Mouse (Mus musculus): Measurements from ENCODE around the gene Sipa1l2. TPM values are rescaled to one million over a fixed set of nuclear protein-coding genes. Genes with fewer than 3 reads are reported as not detected.

Gene Sipa1l2
- polyA plus RNA-seq, 1 experiment from 2014 or later = 4.7 TPM

GRCm38 (mm10) chr8:125550567-125550966, 19.0 kb downstream of the Sipa1l2 start:
- no peak for ATAC-seq (replicated peaks; ENCODE audit: low FRiP score)
- Histone ChIP-seq H3K9ac (ENCODE audit: low read depth, low read length) (no peak overlapping the region), H3K36me3 (ENCODE audit: control insufficient read depth, insufficient read depth, low read length) (no peaks in the 10 kb centered on the region), H3K4me1 (replicated peaks; ENCODE audit: control insufficient read depth, insufficient read depth, low read length) (0 out of 2 replicates have a peak, but pooled peaks cover 2% of the 10 kb centered on the region), H3K27me3 (replicated peaks; ENCODE audit: control insufficient read depth, insufficient read depth, low read length) (no peaks in the 10 kb centered on the region), H3K4me2 (no peak overlapping the region), H3K27ac (ENCODE audit: low read depth, low read length) (no peak overlapping the region), H3K9me3 (ENCODE audit: control insufficient read depth, low read length) (no peaks in the 10 kb centered on the region), H3K4me3 (ENCODE audit: low read depth, low read length) (no peak overlapping the region)
- DNase-seq (ENCODE audit: low spot score) = no peak
- 70% methylated on average over 4 of the region's 4 CpGs for WGBS

DNA sequence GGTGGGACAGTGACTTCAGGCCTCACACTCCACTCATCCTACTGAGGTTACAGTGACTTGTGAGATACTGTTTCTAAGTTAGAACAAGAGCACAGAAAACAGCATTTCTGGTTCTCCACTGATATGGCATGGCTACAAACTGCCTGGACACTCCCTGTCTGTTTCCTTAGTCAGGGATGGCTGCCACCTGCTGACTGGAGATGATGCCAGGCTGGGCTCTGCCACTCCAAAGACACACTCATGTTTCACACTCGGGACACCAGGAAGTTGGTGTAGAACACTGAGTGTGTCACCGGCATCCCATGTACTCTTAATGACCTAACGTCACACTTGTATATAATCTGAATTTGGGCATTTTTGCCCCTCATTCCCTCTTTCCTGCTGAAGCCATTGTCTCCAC, 22.3 kb downstream of the Sipa1l2 start:
- no peaks in the 10 kb centered on the region for H3K27me3 ChIP-seq (replicated peaks; ENCODE audit: control insufficient read depth, insufficient read depth, low read length)
- WGBS = 74% methylated on average over 3 of the region's 3 CpGs
- H3K9me3 ChIP-seq (ENCODE audit: control insufficient read depth, low read length) = no peaks in the 10 kb centered on the region
- no peaks in the 10 kb centered on the region for H3K36me3 ChIP-seq (ENCODE audit: control insufficient read depth, insufficient read depth, low read length)
- DNase-seq (ENCODE audit: low spot score) (no peak), ATAC-seq (replicated peaks; ENCODE audit: low FRiP score) (no peak)
- no peak overlapping the region for H3K4me3 ChIP-seq (ENCODE audit: low read depth, low read length)
- H3K4me2 ChIP-seq = no peak overlapping the region
- no peak overlapping the region for H3K27ac ChIP-seq (ENCODE audit: low read depth, low read length)
- no peak overlapping the region for H3K9ac ChIP-seq (ENCODE audit: low read depth, low read length)
- peaks cover 8% of the 10 kb centered on the region for H3K4me1 ChIP-seq (replicated peaks; ENCODE audit: control insufficient read depth, insufficient read depth, low read length)

DNA sequence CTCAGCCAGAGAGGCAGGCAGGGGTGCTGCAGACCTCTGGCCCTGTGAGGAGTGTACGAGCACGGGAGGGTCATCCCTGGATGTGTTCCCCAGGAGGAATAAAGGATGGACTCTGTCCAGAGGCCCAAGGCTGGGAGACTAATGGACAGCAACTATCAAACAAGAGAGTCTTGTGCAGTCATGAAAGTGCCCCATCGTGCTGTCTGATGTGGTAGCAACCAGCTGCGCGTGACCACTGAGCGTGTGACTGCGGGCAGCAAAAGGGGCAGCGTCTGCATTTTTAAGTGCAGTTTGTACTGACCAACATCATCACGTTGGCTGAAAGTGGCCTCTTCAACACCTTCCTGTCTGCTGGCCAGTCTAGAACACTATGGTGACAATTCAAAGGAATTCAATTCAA, 23.7 kb downstream of the Sipa1l2 start:
- Histone ChIP-seq H3K36me3 (ENCODE audit: control insufficient read depth, insufficient read depth, low read length) (no peaks in the 10 kb centered on the region), H3K4me1 (replicated peaks; ENCODE audit: control insufficient read depth, insufficient read depth, low read length) (peaks cover 8% of the 10 kb centered on the region), H3K4me2 (no peak overlapping the region), H3K27me3 (replicated peaks; ENCODE audit: control insufficient read depth, insufficient read depth, low read length) (no peaks in the 10 kb centered on the region), H3K27ac (ENCODE audit: low read depth, low read length) (no peak overlapping the region), H3K9me3 (ENCODE audit: control insufficient read depth, low read length) (no peaks in the 10 kb centered on the region), H3K4me3 (ENCODE audit: low read depth, low read length) (no peak overlapping the region), H3K9ac (ENCODE audit: low read depth, low read length) (no peak overlapping the region)
- no peak for DNase-seq (ENCODE audit: low spot score)
- ATAC-seq (replicated peaks; ENCODE audit: low FRiP score) = no peak
- WGBS = 88% methylated on average over 9 of the region's 9 CpGs

DNA sequence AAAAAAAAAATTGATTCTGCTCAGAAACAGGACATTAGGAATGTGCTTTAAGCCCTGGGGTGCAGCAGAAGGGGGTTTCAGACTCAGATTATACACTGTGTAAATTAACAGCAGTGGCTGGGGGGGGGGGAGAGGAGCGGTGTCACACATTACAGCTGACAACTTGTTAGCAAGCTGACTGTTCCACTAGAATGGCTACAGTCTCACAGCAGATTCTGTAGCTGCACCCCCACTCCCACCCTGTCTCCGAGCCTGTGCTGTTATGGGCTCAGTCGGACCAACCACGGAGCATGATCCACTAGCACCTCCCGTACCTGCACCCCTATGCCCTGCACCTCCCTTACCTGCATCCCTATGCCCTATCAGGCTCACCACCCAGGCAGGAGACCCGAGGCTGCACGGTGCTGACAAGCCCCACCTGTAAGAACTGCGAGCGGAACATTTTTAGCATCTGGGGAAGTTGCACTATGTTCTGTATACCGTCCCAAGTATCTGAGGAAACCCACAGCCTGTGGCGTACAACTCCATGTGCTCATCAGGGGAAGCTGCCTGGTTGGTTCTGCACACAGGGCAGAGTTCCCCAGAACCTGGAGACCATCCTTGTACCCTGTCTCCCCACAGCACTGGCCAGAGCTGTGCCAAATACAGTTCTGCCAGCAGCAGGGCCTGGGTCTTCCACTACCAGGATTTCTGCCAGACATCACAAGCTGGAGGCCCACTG, 26.6 kb downstream of the Sipa1l2 start:
- WGBS = 70% methylated on average over 11 of the region's 11 CpGs
- Histone ChIP-seq H3K9me3 (ENCODE audit: control insufficient read depth, low read length) (no peaks in the 10 kb centered on the region), H3K4me3 (ENCODE audit: low read depth, low read length) (no peak overlapping the region), H3K27ac (ENCODE audit: low read depth, low read length) (no peak overlapping the region), H3K27me3 (replicated peaks; ENCODE audit: control insufficient read depth, insufficient read depth, low read length) (no peaks in the 10 kb centered on the region), H3K36me3 (ENCODE audit: control insufficient read depth, insufficient read depth, low read length) (no peaks in the 10 kb centered on the region), H3K9ac (ENCODE audit: low read depth, low read length) (no peak overlapping the region), H3K4me1 (replicated peaks; ENCODE audit: control insufficient read depth, insufficient read depth, low read length) (peaks cover 7% of the 10 kb centered on the region), H3K4me2 (no peak overlapping the region)
- DNase-seq (ENCODE audit: low spot score) (no peak), ATAC-seq (replicated peaks; ENCODE audit: low FRiP score) (no peak; the same call in 1 of the 2 replicates)

- Histone ChIP-seq H3K4me1 (replicated peaks; ENCODE audit: control insufficient read depth, insufficient read depth, low read length) (peaks cover 12% of the 10 kb centered on the region), H3K27me3 (replicated peaks; ENCODE audit: control insufficient read depth, insufficient read depth, low read length) (no peaks in the 10 kb centered on the region), H3K9ac (ENCODE audit: low read depth, low read length) (no peak overlapping the region), H3K36me3 (ENCODE audit: control insufficient read depth, insufficient read depth, low read length) (peaks cover 3% of the 10 kb centered on the region; the same call in 1 of the 2 replicates), H3K4me2 (no peak overlapping the region), H3K4me3 (ENCODE audit: low read depth, low read length) (no peak overlapping the region), H3K9me3 (ENCODE audit: control insufficient read depth, low read length) (no peaks in the 10 kb centered on the region), H3K27ac (ENCODE audit: low read depth, low read length) (no peak overlapping the region)
- no peak for ATAC-seq (replicated peaks; ENCODE audit: low FRiP score)
- WGBS = 63% methylated on average over 13 of the region's 13 CpGs
- DNase-seq (ENCODE audit: low spot score) = no peak
Measured at GRCm38 (mm10) chr8:125539056-125540013, 30.3 kb downstream of the Sipa1l2 start.

GRCm38 (mm10) chr8:125538265-125538664, 31.3 kb downstream of the Sipa1l2 start:
- DNase-seq (ENCODE audit: low spot score) = no peak
- H3K36me3 ChIP-seq (ENCODE audit: control insufficient read depth, insufficient read depth, low read length) = peaks cover 3% of the 10 kb centered on the region; the same call in 1 of the 2 replicates
- H3K4me2 ChIP-seq = no peak overlapping the region
- H3K4me1 ChIP-seq (replicated peaks; ENCODE audit: control insufficient read depth, insufficient read depth, low read length) = peaks cover 8% of the 10 kb centered on the region
- no peak overlapping the region for H3K9ac ChIP-seq (ENCODE audit: low read depth, low read length)
- WGBS = 58% methylated on average over 6 of the region's 6 CpGs
- no peak overlapping the region for H3K27ac ChIP-seq (ENCODE audit: low read depth, low read length)
- no peak overlapping the region for H3K4me3 ChIP-seq (ENCODE audit: low read depth, low read length)
- H3K27me3 ChIP-seq (replicated peaks; ENCODE audit: control insufficient read depth, insufficient read depth, low read length) = no peaks in the 10 kb centered on the region
- no peak for ATAC-seq (replicated peaks; ENCODE audit: low FRiP score)
- H3K9me3 ChIP-seq (ENCODE audit: control insufficient read depth, low read length) = no peaks in the 10 kb centered on the region

- Histone ChIP-seq H3K4me1 (replicated peaks; ENCODE audit: control insufficient read depth, insufficient read depth, low read length) (peaks cover 30% of the 10 kb centered on the region), H3K4me2 (no peak overlapping the region), H3K27ac (ENCODE audit: low read depth, low read length) (no peak overlapping the region), H3K4me3 (ENCODE audit: low read depth, low read length) (no peak overlapping the region), H3K36me3 (ENCODE audit: control insufficient read depth, insufficient read depth, low read length) (peaks cover 3% of the 10 kb centered on the region; the same call in 1 of the 2 replicates), H3K9ac (ENCODE audit: low read depth, low read length) (no peak overlapping the region), H3K27me3 (replicated peaks; ENCODE audit: control insufficient read depth, insufficient read depth, low read length) (no peaks in the 10 kb centered on the region), H3K9me3 (ENCODE audit: control insufficient read depth, low read length) (no peaks in the 10 kb centered on the region)
- DNase-seq (ENCODE audit: low spot score) (no peak), ATAC-seq (replicated peaks; ENCODE audit: low FRiP score) (no peak)
- 57% methylated on average over 7 of the region's 7 CpGs for WGBS
Measured at GRCm38 (mm10) chr8:125533709-125534108, 35.9 kb downstream of the Sipa1l2 start.

- H3K9ac ChIP-seq (ENCODE audit: low read depth, low read length) = no peak overlapping the region
- peaks cover 29% of the 10 kb centered on the region for H3K4me1 ChIP-seq (replicated peaks; ENCODE audit: control insufficient read depth, insufficient read depth, low read length)
- H3K27me3 ChIP-seq (replicated peaks; ENCODE audit: control insufficient read depth, insufficient read depth, low read length) = no peaks in the 10 kb centered on the region
- DNase-seq (ENCODE audit: low spot score) (no peak), ATAC-seq (replicated peaks; ENCODE audit: low FRiP score) (no peak)
- no peak overlapping the region for H3K27ac ChIP-seq (ENCODE audit: low read depth, low read length)
- peaks cover 3% of the 10 kb centered on the region; the same call in 1 of the 2 replicates for H3K36me3 ChIP-seq (ENCODE audit: control insufficient read depth, insufficient read depth, low read length)
- WGBS = 75% methylated on average over 8 of the region's 8 CpGs
- no peaks in the 10 kb centered on the region for H3K9me3 ChIP-seq (ENCODE audit: control insufficient read depth, low read length)
- no peak overlapping the region for H3K4me2 ChIP-seq
- no peak overlapping the region for H3K4me3 ChIP-seq (ENCODE audit: low read depth, low read length)
Measured at GRCm38 (mm10) chr8:125532953-125533352, 36.7 kb downstream of the Sipa1l2 start.

Measured in liver, embryonic 11.5 days (tissue).